Mouse (Mus musculus): ENCODE results near the gene Osbpl9. TPM values are rescaled to one million over a fixed set of nuclear protein-coding genes. Genes with fewer than 3 reads are reported as not detected.
A peak's percentile ranks its signal among the peaks of the same experiment; 100 is the strongest.

Osbpl9 gene
- total and polyA plus RNA-seq, 3 experiments: 55.5 to 73.5 (median 59.2) TPM

DNA sequence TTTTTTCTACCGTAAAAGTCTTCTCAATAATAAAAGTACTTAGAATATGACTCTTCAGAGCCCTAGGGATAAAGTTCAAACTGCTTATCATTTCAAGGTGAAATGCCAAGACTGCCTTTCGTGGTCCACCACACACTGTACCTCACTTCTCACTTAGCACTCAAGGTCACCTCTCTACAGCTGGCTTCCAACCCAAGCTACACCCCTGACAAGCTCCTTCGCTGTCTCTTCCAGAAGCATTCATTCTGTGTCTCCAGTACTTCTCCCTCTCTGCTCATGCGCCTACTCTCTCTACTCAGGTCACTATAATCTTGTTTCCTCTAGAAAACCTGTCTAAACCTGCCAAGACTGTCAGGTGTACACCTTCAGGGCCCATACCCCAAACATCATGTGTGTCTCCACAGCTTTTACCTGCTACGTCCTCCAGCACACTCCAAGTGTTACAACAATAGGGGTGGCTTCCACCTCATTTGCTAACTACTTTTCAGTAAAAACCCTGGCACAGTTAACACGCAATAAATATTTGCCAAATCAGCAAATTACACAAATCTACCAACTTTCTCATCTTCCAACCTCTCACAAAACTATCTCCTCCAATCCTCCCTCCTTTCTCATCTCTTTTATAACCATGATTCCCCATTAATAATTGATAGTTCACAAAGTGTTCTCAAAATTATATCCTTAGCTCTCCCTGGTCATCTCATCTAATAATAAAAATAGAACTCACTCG, 6.0 kb downstream of the Osbpl9 start:
- in situ Hi-C loops (cut with MboI; ENCODE audit: low pct_ligation_motif_present, low pct_unique_long_range_greater_than_20kb, low sequenced_read_pairs): no loop called here
- Histone ChIP-seq H3K4me3 (replicated peaks in 1 of 3; ENCODE audit: low read depth in 2 of 3, low read length in 2 of 3, poor library complexity in 1 of 3) (no peak overlapping the region), H3K36me3 (replicated peaks in 1 of 2; ENCODE audit: control insufficient read depth in 1 of 2, insufficient read depth in 1 of 2, low read length in 1 of 2) (peaks cover 0 to 3% of the 10 kb centered on the region in 2 experiments), H3K9ac (ENCODE audit: insufficient read depth, low read depth) (no peak overlapping the region), H3K4me2 (ENCODE audit: insufficient read depth, low read depth, poor library complexity, severe bottlenecking) (no peak overlapping the region), H3K27ac (ENCODE audit: insufficient read depth, low read depth) (no peak overlapping the region), H3K9me3 (replicated peaks; ENCODE audit: low read length) (no peaks in the 10 kb centered on the region), H3K79me2 (replicated peaks; ENCODE audit: control insufficient read depth, extremely low read depth, insufficient read depth, poor library complexity, severe bottlenecking) (no peaks in the 10 kb centered on the region), H3K27me3 (replicated peaks) (no peaks in the 10 kb centered on the region), H3K4me1 (ENCODE audit: control insufficient read depth in 1 of 2, insufficient read depth in 2 of 2) (peaks cover 0 to 4% of the 10 kb centered on the region in 2 experiments; a peak in 1 of 4 replicates)
- no peak for DNase-seq (ENCODE audit: extremely low read depth)
- dilution Hi-C loops (cut with MboI; ENCODE audit: extremely low pct_ligation_motif_present, extremely low pct_unique_long_range_greater_than_20kb, low sequenced_read_pairs): no loop called here
- TF ChIP-seq EP300 (IDR thresholded peaks at IDR 0.05; ENCODE audit: low read length) (no peak), PAX5 (IDR thresholded peaks at IDR 0.05; ENCODE audit: low read length) (no peak), ETS1 (conservative IDR thresholded peaks at IDR 0.05; ENCODE audit: low read depth, low read length) (no peak), MAFK (IDR thresholded peaks at IDR 0.05; ENCODE audit: insufficient replicate concordance, low read length) (peak; percentile 77)

DNA sequence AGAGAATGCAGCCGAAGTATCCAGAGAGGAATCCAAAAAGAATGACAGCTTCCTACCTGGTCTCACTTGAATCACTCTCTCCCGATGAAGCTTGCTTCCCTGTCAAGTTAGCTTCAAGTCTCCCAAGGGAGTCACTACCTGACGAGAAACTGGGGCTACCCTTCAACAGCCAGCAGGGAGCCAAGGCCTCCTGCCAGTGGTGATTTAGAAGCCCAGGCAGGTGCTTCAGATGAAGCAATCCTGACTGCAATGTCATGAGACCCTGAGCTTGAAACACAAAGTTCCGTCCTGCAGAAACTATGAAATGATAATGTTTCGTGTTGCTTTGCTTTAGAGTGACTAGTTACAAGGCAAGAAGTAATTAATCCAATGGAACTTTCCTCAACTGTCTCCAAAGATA, 8.2 kb downstream of the Osbpl9 start:
- H3K27me3 ChIP-seq (replicated peaks): no peaks in the 10 kb centered on the region
- no peak overlapping the region for H3K27ac ChIP-seq (ENCODE audit: insufficient read depth, low read depth)
- H3K79me2 ChIP-seq (replicated peaks; ENCODE audit: control insufficient read depth, extremely low read depth, insufficient read depth, poor library complexity, severe bottlenecking): no peaks in the 10 kb centered on the region
- TF ChIP-seq RCOR1 (conservative IDR thresholded peaks at IDR 0.05; ENCODE audit: low read depth, low read length) (no peak), POLR2A (IDR thresholded peaks at IDR 0.05; ENCODE audit: low read depth, low read length) (no peak), CTCF (conservative IDR thresholded peaks at IDR 0.05 in 1 of 2, IDR thresholded peaks at IDR 0.05 in 1 of 2; ENCODE audit: low read depth in 2 of 2, low read length in 2 of 2) (no peak)
- H3K9ac ChIP-seq (ENCODE audit: insufficient read depth, low read depth): no peak overlapping the region
- no peaks in the 10 kb centered on the region for H3K4me1 ChIP-seq (ENCODE audit: control insufficient read depth in 1 of 2, insufficient read depth in 2 of 2)
- in situ Hi-C loops (cut with MboI; ENCODE audit: low pct_ligation_motif_present, low pct_unique_long_range_greater_than_20kb, low sequenced_read_pairs): no loop called here
- H3K4me3 ChIP-seq (replicated peaks in 1 of 3; ENCODE audit: low read depth in 2 of 3, low read length in 2 of 3, poor library complexity in 1 of 3): no peak overlapping the region
- DNase-seq (ENCODE audit: extremely low read depth): no peak
- H3K9me3 ChIP-seq (replicated peaks; ENCODE audit: low read length): no peaks in the 10 kb centered on the region
- dilution Hi-C loops (cut with MboI; ENCODE audit: extremely low pct_ligation_motif_present, extremely low pct_unique_long_range_greater_than_20kb, low sequenced_read_pairs): no loop called here
- H3K36me3 ChIP-seq (replicated peaks in 1 of 2; ENCODE audit: control insufficient read depth in 1 of 2, insufficient read depth in 1 of 2, low read length in 1 of 2): no peaks in the 10 kb centered on the region
- no peak overlapping the region for H3K4me2 ChIP-seq (ENCODE audit: insufficient read depth, low read depth, poor library complexity, severe bottlenecking)

DNA sequence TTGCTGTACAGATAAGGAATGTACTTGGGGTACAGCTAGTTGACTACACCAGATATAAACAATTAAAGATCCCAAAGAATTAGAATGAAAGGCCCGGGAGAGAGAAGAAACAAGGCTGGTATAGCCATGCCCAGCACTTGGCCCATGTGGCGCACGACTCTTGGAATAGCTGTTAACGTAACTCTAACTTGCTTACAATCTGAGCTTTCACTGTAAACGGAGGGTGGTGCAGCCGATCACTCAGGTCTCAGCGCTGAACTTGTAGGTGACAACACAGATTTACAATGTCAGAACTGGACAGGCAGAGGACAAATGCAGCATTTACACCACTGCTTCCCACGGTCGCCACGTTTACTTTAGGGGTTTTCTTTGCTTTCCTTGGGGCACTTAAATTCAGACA, 10.5 kb downstream of the Osbpl9 start:
- Histone ChIP-seq H3K9ac (ENCODE audit: insufficient read depth, low read depth) (no peak overlapping the region), H3K4me3 (replicated peaks in 1 of 3; ENCODE audit: low read depth in 2 of 3, low read length in 2 of 3, poor library complexity in 1 of 3) (no peak overlapping the region), H3K4me1 (ENCODE audit: control insufficient read depth in 1 of 2, insufficient read depth in 2 of 2) (no peaks in the 10 kb centered on the region), H3K27me3 (replicated peaks) (no peaks in the 10 kb centered on the region), H3K27ac (ENCODE audit: insufficient read depth, low read depth) (no peak overlapping the region), H3K79me2 (replicated peaks; ENCODE audit: control insufficient read depth, extremely low read depth, insufficient read depth, poor library complexity, severe bottlenecking) (no peaks in the 10 kb centered on the region), H3K4me2 (ENCODE audit: insufficient read depth, low read depth, poor library complexity, severe bottlenecking) (no peak overlapping the region), H3K9me3 (replicated peaks; ENCODE audit: low read length) (no peaks in the 10 kb centered on the region), H3K36me3 (replicated peaks in 1 of 2; ENCODE audit: control insufficient read depth in 1 of 2, insufficient read depth in 1 of 2, low read length in 1 of 2) (no peaks in the 10 kb centered on the region)
- in situ Hi-C loops (cut with MboI; ENCODE audit: low pct_ligation_motif_present, low pct_unique_long_range_greater_than_20kb, low sequenced_read_pairs) (no loop called here), dilution Hi-C loops (cut with MboI; ENCODE audit: extremely low pct_ligation_motif_present, extremely low pct_unique_long_range_greater_than_20kb, low sequenced_read_pairs) (no loop called here)
- no peak for TF ChIP-seq ZC3H11A (IDR thresholded peaks at IDR 0.05; ENCODE audit: low read depth, low read length)
- TF ChIP-seq HCFC1 (IDR thresholded peaks at IDR 0.05; ENCODE audit: low read depth, low read length): no peak
- no peak for TF ChIP-seq ETS1 (conservative IDR thresholded peaks at IDR 0.05; ENCODE audit: low read depth, low read length)
- no peak for TF ChIP-seq IRF4 (IDR thresholded peaks at IDR 0.05; ENCODE audit: low read depth, low read length)
- no peak for TF ChIP-seq RAD21 (IDR thresholded peaks at IDR 0.05; ENCODE audit: low read depth, low read length)
- TF ChIP-seq JUND (conservative IDR thresholded peaks at IDR 0.05; ENCODE audit: low read depth, low read length): no peak
- no peak for TF ChIP-seq RCOR1 (conservative IDR thresholded peaks at IDR 0.05; ENCODE audit: low read depth, low read length)
- TF ChIP-seq GABPA (IDR thresholded peaks at IDR 0.05; ENCODE audit: insufficient replicate concordance, low read depth, low read length): no peak
- no peak for DNase-seq (ENCODE audit: extremely low read depth)

Data from CH12.LX (cell line).